Mouse (Mus musculus): Measurements from ENCODE around the gene Ninj1.

DNA sequence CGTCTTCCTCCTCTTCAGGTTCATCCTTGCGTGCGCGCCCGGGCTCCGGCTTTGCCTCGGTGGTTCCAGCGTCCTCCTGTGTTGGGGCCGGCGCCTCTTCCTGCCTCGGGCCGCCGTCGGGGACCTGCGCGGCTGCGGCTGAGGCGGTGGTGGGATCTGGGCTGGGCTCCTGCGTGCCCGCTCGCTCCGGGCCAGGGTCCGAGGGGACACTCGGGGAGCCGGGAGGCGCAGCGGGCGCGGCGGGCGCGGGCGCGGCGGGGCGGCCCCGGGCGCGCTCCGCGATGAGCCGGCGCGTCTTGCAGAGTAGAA, 40.6 kb upstream of the Ninj1 start:
- TF ChIP-seq CTCF (IDR thresholded peaks at IDR 0.05 in 2 of 3, conservative IDR thresholded peaks at IDR 0.05 in 1 of 3; ENCODE audit: control insufficient read depth in 1 of 3, insufficient read depth in 1 of 3, low read depth in 2 of 3, low read length in 3 of 3, poor library complexity in 1 of 3, severe bottlenecking in 1 of 3), result no peak
- no peak for TF ChIP-seq GATA1 (IDR thresholded peaks at IDR 0.05; ENCODE audit: low read depth, low read length)
- no peak for TF ChIP-seq MXI1 (IDR thresholded peaks at IDR 0.05; ENCODE audit: low read depth, low read length)

Measured in MEL (cell line).